Mouse (Mus musculus) limb, embryonic 10.5 days (tissue): ENCODE measurements around the gene Sh3bp2. TPM values are rescaled to one million over a fixed set of nuclear protein-coding genes. Genes with fewer than 3 reads are reported as not detected.

Experiments used
- DNase-seq: peaks from one replicate; pipeline ENCODE4 v3.0.0-alpha.2; 2017; ENCODE audit warnings: low spot score
- H3K27ac ChIP-seq: fragments of 300-500 bp; sonication (generic); 2 replicates; pipeline ENCODE4 v1.5.1; 2016; ENCODE audit warnings: mild to moderate bottlenecking
- H3K27me3 ChIP-seq: fragments of 300-500 bp; sonication (generic); 2 replicates; pipeline ENCODE4 v1.6.1; 2016; ENCODE audit warnings: low read depth, mild to moderate bottlenecking; ENCODE audit not compliant: poor library complexity, severe bottlenecking
- H3K36me3 ChIP-seq: fragments of 300-500 bp; sonication (generic); 2 replicates; pipeline ENCODE4 v1.6.1; 2016; ENCODE audit warnings: mild to moderate bottlenecking, moderate library complexity
- H3K4me1 ChIP-seq: fragments of 300-500 bp; sonication (generic); 2 replicates; pipeline ENCODE4 v1.6.1; 2016
- H3K4me3 ChIP-seq: fragments of 300-500 bp; sonication (generic); 2 replicates; pipeline ENCODE4 v1.5.1; 2016; ENCODE audit warnings: mild to moderate bottlenecking, moderate library complexity
- H3K9me3 ChIP-seq: fragments of 300-500 bp; sonication (generic); replicated peaks from 2 replicates; pipeline ENCODE4 v1.6.1; 2016; ENCODE audit warnings: mild to moderate bottlenecking
- WGBS: fragments of 180-500 bp; shearing (Covaris S2); methylation state at CpG from one replicate; pipeline ENCODE4 v1.1.7; 2016; 5-methylcytosine and 5-hydroxymethylcytosine counted together
- polyA plus RNA-seq: library from polyadenylated mRNA; unstranded; fragments of >200 nt; fragmentation: Nextera tagmentation; extraction: Ambion mirVana; gene quantifications from 2 replicates; pipeline ENCODE4 v1.2.1, GENCODE M21; 2016

The Sh3bp2 gene
- polyA plus RNA-seq, 1 experiment from 2014 or later = 9.9 TPM

- H3K9me3 ChIP-seq = no peaks in the 10 kb centered on the region
- no peak for DNase-seq
- H3K27me3 ChIP-seq = peaks cover 26% of the 10 kb centered on the region
- H3K4me1 ChIP-seq = peaks cover 7% of the 10 kb centered on the region; the same call in 1 of the 2 replicates
- H3K27ac ChIP-seq = no peak overlapping the region
- 64% methylated on average over 4 of the region's 4 CpGs for WGBS
- H3K36me3 ChIP-seq = no peaks in the 10 kb centered on the region
- no peak overlapping the region for H3K4me3 ChIP-seq
Measured at GRCm38 (mm10) chr5:34530687-34531086, 5.0 kb downstream of the Sh3bp2 start.

DNA sequence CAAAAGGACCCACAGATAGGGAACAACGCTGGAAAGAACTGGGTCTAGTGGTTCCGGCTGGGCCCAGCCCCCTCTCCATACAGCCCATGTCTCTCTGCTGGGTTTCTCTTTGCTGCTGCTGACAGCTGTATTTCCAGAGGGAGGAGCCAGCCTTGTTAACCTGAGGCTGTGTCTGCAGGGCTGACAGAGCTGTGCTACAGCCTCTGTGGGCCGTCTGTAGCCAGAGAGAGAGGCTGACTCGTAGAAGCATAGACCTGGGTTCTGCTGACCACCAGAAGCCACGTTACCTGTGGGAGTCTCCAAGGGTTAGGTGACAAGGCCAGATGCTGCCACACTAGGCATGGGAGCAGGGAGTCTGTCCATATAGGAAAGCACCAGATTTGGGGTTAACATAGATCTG, 7.4 kb downstream of the Sh3bp2 start:
- Histone ChIP-seq H3K4me1 (no peaks in the 10 kb centered on the region), H3K4me3 (no peak overlapping the region), H3K9me3 (no peaks in the 10 kb centered on the region), H3K27me3 (0 out of 2 replicates have a peak, but pooled peaks cover 3% of the 10 kb centered on the region), H3K27ac (no peak overlapping the region), H3K36me3 (no peaks in the 10 kb centered on the region)
- 71% methylated on average over 5 of the region's 5 CpGs for WGBS
- no peak for DNase-seq

DNA sequence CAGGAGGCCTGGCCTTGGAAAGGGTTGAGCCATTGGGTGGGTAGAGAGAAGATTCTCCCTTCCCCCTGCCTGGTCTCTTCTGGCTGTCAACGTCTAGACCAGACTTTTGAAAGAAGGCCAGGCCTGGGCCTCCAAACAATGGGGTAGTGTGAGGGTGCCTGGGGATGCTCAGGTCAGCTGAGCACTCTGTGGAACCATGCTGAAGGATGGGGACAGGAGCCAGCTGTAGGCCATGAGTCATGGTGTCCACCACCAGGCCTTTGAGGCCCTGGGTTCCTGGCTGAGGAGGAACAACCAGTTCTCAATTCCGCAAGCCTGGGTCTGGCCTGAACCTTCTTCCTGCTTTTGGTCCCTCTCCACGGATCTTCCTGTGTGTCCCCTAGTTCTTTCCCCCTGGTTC, 8.2 kb downstream of the Sh3bp2 start:
- no peaks in the 10 kb centered on the region for H3K36me3 ChIP-seq
- no peaks in the 10 kb centered on the region for H3K4me1 ChIP-seq
- no peak overlapping the region for H3K4me3 ChIP-seq
- 72% methylated on average over 3 of the region's 3 CpGs for WGBS
- DNase-seq = no peak
- H3K27ac ChIP-seq = no peak overlapping the region
- no peaks in the 10 kb centered on the region for H3K9me3 ChIP-seq
- H3K27me3 ChIP-seq = no peaks in the 10 kb centered on the region

GRCm38 (mm10) chr5:34534776-34535581, 9.3 kb downstream of the Sh3bp2 start:
- Histone ChIP-seq H3K4me3 (no peak overlapping the region), H3K4me1 (no peaks in the 10 kb centered on the region), H3K27ac (no peak overlapping the region), H3K9me3 (no peaks in the 10 kb centered on the region), H3K36me3 (no peaks in the 10 kb centered on the region), H3K27me3 (no peaks in the 10 kb centered on the region)
- 81% methylated on average over 5 of the region's 5 CpGs for WGBS
- no peak for DNase-seq

DNA sequence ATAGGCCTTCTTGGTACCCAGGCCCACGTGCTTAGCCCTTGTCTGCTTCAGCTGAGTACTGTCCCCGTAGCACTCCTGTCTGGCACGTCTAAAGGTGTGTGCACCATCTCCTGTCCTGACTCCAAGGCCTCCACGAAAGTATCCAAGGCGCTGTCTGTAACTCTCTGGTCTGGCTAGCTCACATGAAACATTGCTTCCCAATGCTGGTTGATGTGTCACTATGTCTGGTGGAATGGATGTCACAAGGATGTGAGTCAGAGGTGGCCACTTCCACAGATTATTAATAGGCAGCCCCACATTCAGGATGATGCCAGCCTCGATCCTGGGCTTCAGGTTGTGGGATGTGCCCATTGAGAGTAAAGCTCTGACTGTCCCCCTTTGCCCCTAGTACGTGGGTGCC, 10.2 kb downstream of the Sh3bp2 start:
- Histone ChIP-seq H3K9me3 (no peaks in the 10 kb centered on the region), H3K27me3 (no peaks in the 10 kb centered on the region), H3K4me1 (no peaks in the 10 kb centered on the region), H3K27ac (no peak overlapping the region), H3K4me3 (no peak overlapping the region), H3K36me3 (no peaks in the 10 kb centered on the region)
- WGBS = 86% methylated on average over 7 of the region's 7 CpGs
- no peak for DNase-seq

GRCm38 (mm10) chr5:34538079-34538478, 12.4 kb downstream of the Sh3bp2 start:
- no peak overlapping the region for H3K27ac ChIP-seq
- H3K36me3 ChIP-seq = no peaks in the 10 kb centered on the region
- no peak overlapping the region for H3K4me3 ChIP-seq
- H3K27me3 ChIP-seq = no peaks in the 10 kb centered on the region
- H3K9me3 ChIP-seq = no peaks in the 10 kb centered on the region
- no peak for DNase-seq
- H3K4me1 ChIP-seq = peaks cover 1% of the 10 kb centered on the region; the same call in 1 of the 2 replicates
- WGBS = 76% methylated on average over 7 of the region's 7 CpGs

DNA sequence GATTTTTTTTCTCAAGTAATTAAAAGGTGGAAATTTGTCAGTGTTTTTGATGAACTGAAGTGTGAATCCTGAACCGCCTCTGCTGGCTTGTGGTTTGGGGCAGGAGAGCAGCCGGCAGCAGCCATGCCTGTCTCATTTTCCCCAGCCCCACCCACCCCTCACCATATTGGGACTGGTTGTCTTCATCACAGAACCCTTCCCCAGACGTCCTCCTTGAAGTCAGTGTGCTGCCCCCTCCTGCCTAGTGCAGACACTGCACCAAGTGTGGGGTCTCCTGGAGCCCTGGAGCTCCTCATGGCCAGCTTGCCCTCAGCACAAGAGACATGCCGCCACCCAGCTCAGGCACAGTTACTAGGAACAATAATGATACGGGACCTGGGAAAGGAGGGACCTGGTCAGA, 12.9 kb downstream of the Sh3bp2 start:
- H3K9me3 ChIP-seq = no peaks in the 10 kb centered on the region
- H3K27me3 ChIP-seq = no peaks in the 10 kb centered on the region
- H3K4me1 ChIP-seq = peaks cover 6% of the 10 kb centered on the region; the same call in 1 of the 2 replicates
- H3K36me3 ChIP-seq = no peaks in the 10 kb centered on the region
- H3K27ac ChIP-seq = no peak overlapping the region
- 25% methylated on average over 5 of the region's 5 CpGs for WGBS
- DNase-seq = no peak
- no peak overlapping the region for H3K4me3 ChIP-seq

DNA sequence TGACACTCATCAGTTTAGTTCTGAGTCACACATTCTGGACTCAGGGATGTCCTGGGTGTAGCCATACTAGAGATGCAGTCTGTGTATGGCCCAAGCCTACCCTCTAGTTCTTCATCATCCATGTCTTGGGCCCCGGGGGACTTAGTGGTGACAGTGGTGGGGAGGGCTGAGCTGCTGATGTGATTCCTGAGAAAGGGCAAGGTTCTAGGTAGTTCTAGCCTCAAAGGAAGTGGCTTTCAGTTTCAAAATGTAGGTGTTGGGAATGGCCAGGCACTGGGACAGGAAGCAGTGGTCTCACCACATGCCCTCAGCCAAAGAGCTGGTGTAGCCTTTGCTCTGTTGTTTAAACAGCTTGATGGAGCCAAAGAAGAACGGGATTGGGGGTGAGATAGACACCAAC, 13.5 kb downstream of the Sh3bp2 start:
- no peaks in the 10 kb centered on the region for H3K9me3 ChIP-seq
- no peaks in the 10 kb centered on the region for H3K27me3 ChIP-seq
- H3K27ac ChIP-seq = no peak overlapping the region
- no peak overlapping the region for H3K4me3 ChIP-seq
- no peak for DNase-seq
- no peaks in the 10 kb centered on the region for H3K36me3 ChIP-seq
- 90% methylated on average over 2 of the region's 2 CpGs for WGBS
- H3K4me1 ChIP-seq = peaks cover 6% of the 10 kb centered on the region; the same call in 1 of the 2 replicates

- no peak for DNase-seq
- Histone ChIP-seq H3K36me3 (no peaks in the 10 kb centered on the region), H3K4me3 (no peak overlapping the region), H3K27ac (no peak overlapping the region), H3K9me3 (no peaks in the 10 kb centered on the region), H3K4me1 (peaks cover 6% of the 10 kb centered on the region; the same call in 1 of the 2 replicates), H3K27me3 (no peaks in the 10 kb centered on the region)
- 87% methylated on average over 1 of the region's 1 CpGs for WGBS
Measured at GRCm38 (mm10) chr5:34542166-34542565, 16.5 kb downstream of the Sh3bp2 start.

DNA sequence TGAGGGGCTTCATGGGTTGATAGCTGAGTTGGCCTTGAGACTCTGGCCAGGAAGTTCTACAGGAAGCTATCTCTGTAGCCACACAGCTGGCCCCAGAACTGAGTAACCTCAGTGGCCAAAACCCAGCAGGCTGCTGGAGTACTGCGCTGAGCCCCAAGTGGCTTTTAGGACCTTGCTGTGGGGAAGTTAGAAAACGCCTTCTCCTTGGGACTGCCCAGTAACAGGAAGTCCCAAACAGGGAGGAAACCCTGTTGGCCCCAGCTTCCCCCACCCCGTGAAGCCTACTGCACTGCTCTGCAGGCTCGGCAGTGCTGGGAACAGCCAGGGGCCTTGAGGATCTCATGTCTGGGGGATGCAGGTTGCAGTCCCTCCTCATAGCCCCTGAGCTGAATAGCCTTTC, 17.5 kb downstream of the Sh3bp2 start:
- 61% methylated on average over 4 of the region's 4 CpGs for WGBS
- Histone ChIP-seq H3K27ac (no peak overlapping the region), H3K4me3 (no peak overlapping the region), H3K4me1 (peaks cover 6% of the 10 kb centered on the region; the same call in 1 of the 2 replicates), H3K36me3 (no peaks in the 10 kb centered on the region), H3K27me3 (no peaks in the 10 kb centered on the region), H3K9me3 (no peaks in the 10 kb centered on the region)
- DNase-seq = no peak

DNA sequence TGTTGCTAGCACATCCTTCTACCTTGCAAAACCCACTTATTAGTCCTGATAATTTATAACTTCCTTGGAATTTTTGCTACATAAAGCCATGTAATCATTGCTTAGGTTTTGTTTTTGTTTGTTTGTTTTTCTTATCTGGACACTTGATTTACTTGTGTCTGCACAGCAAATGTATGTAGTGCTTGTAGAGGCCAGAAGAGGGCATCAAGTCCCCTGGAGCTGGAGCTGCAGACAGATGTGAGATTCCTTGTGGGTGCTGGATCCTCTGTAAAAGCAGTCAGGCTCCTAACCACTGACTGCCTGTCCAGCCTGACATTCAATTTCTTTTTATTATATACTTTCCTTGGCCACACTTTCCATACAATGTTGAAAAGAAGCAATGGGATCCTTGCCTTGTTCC, 21.8 kb downstream of the Sh3bp2 start:
- H3K4me3 ChIP-seq = no peak overlapping the region
- DNase-seq = no peak

DNA sequence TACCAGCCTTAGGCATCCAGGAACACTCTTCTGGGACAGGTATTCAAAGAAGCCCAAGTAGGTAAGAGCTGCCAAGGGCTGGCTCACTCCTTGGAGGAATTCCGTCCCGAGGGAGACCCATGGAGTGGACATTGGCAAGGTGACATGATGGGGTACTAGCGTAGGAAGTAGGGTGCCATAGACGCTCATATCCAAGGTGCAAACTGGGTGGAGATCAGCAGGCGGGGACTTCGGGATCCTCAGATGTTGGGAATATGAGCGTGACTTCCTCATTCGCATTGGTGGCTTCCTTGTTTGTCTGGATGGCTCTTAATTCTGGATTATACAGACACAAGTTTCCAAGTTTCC, 23.5 kb downstream of the Sh3bp2 start:
- H3K36me3 ChIP-seq = peaks cover 32% of the 10 kb centered on the region
- no peaks in the 10 kb centered on the region for H3K9me3 ChIP-seq
- peak overlapping the region; percentile 82 for H3K4me3 ChIP-seq
- 31% methylated on average over 8 of the region's 8 CpGs for WGBS
- H3K27ac ChIP-seq = peak overlapping the region; percentile 90; the same call in 1 of the 2 replicates
- H3K27me3 ChIP-seq = no peaks in the 10 kb centered on the region
- DNase-seq = peak; percentile 34
- peaks cover 19% of the 10 kb centered on the region for H3K4me1 ChIP-seq

More for the DNA sequence above, 21.8 kb downstream of the Sh3bp2 start:
- H3K9me3 ChIP-seq = no peaks in the 10 kb centered on the region
- peaks cover 26% of the 10 kb centered on the region for H3K4me1 ChIP-seq
- H3K36me3 ChIP-seq = peaks cover 15% of the 10 kb centered on the region
- H3K27ac ChIP-seq = no peak overlapping the region
- no peaks in the 10 kb centered on the region for H3K27me3 ChIP-seq

GRCm38 (mm10) chr5:34549483-34550221, 24.0 kb downstream of the Sh3bp2 start:
- under 1% methylated on average over 49 of the region's 49 CpGs for WGBS
- H3K9me3 ChIP-seq = no peaks in the 10 kb centered on the region

More at GRCm38 (mm10) chr5:34549483-34550221, 24.0 kb downstream of the Sh3bp2 start:
- H3K27me3 ChIP-seq = no peaks in the 10 kb centered on the region
- H3K27ac ChIP-seq = peak overlapping the region; percentile 90
- H3K4me3 ChIP-seq = peak overlapping the region; percentile 82
- H3K4me1 ChIP-seq = peaks cover 19% of the 10 kb centered on the region
- peaks cover 36% of the 10 kb centered on the region for H3K36me3 ChIP-seq
- peak; percentile 82 for DNase-seq
